Mouse (Mus musculus): ENCODE data around the gene Zfyve1. TPM values are rescaled to one million over a fixed set of nuclear protein-coding genes. Genes with fewer than 3 reads are reported as not detected.
A peak's percentile ranks its signal among the peaks of the same experiment; 100 is the strongest.
"Not testable (repeated sequence)": the region's sequence is repeated elsewhere in the genome, so short reads cannot be mapped to it uniquely, and the experiment has no call there.

Gene Zfyve1
- polyA plus RNA-seq, 1 experiment from 2014 or later, result 16.6 TPM

DNA sequence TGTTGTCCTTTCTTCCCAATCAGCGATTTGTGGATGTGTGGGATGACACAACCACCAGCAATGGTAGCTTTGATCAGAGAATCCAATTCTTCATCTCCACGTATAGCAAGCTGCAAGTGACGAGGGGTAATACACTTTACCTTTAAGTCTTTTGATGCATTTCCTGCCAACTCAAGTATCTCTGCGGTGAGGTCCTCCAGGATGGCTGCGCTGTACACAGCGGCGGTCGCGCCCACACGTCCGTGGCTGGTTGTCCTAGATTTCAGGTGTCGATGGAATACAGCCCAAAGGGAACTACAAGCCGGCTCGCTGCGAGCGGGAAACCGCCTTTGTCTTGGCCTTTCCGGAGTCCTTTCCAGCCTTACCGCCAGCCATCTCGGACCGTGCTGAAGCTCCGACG lies 23.7 kb upstream of the Zfyve1 start:
- ATAC-seq (ENCODE audit: insufficient read depth, low FRiP score); H3K27me3 ChIP-seq (ENCODE audit: control insufficient read depth, insufficient read depth, low read length); H3K27ac ChIP-seq (ENCODE audit: low read length); H3K9me3 ChIP-seq (replicated peaks; ENCODE audit: control insufficient read depth, low read length); H3K36me3 ChIP-seq (ENCODE audit: control insufficient read depth, insufficient read depth, low read length); H3K9ac ChIP-seq (ENCODE audit: low read length); H3K4me1 ChIP-seq (ENCODE audit: control insufficient read depth, insufficient read depth, low read length); H3K4me2 ChIP-seq (ENCODE audit: low read depth, low read length); H3K4me3 ChIP-seq (replicated peaks; ENCODE audit: low read length): not testable (repeated sequence)
- 54% methylated on average over 23 of the region's 23 CpGs for WGBS

DNA sequence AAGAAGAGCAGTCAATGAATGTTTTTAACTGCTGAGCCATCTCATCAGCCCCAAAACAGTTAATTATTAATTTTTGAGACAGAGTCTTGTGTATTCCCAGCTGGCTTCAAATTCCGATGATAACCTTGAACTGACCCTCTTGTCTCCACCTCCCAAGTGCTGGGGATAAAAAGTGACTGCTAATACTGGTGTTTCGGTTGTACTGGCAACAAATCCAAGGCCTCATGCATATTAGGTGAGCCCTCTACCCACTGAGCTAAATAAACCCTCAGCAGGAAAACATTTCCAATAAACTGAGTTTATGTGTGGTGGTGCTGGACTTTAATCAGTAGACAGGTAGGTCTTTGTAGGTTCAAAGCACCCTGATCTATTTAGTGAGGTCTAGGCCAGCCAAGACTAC lies 22.0 kb upstream of the Zfyve1 start:
- Histone ChIP-seq H3K4me2 (ENCODE audit: low read depth, low read length) (no peak overlapping the region), H3K9ac (ENCODE audit: low read length) (no peak overlapping the region), H3K4me3 (replicated peaks; ENCODE audit: low read length) (no peak overlapping the region), H3K9me3 (replicated peaks; ENCODE audit: control insufficient read depth, low read length) (no peaks in the 10 kb centered on the region), H3K27ac (ENCODE audit: low read length) (no peak overlapping the region), H3K36me3 (ENCODE audit: control insufficient read depth, insufficient read depth, low read length) (no peaks in the 10 kb centered on the region), H3K27me3 (ENCODE audit: control insufficient read depth, insufficient read depth, low read length) (no peaks in the 10 kb centered on the region), H3K4me1 (ENCODE audit: control insufficient read depth, insufficient read depth, low read length) (no peaks in the 10 kb centered on the region)
- 75% methylated on average over 2 of the region's 2 CpGs for WGBS
- ATAC-seq (ENCODE audit: insufficient read depth, low FRiP score), result no peak

GRCm38 (mm10) chr12:83617261-83617660 lies 20.2 kb upstream of the Zfyve1 start:
- Histone ChIP-seq H3K36me3 (ENCODE audit: control insufficient read depth, insufficient read depth, low read length) (no peaks in the 10 kb centered on the region), H3K4me1 (ENCODE audit: control insufficient read depth, insufficient read depth, low read length) (no peaks in the 10 kb centered on the region), H3K9ac (ENCODE audit: low read length) (no peak overlapping the region), H3K4me2 (ENCODE audit: low read depth, low read length) (no peak overlapping the region), H3K27ac (ENCODE audit: low read length) (no peak overlapping the region), H3K4me3 (replicated peaks; ENCODE audit: low read length) (no peak overlapping the region), H3K9me3 (replicated peaks; ENCODE audit: control insufficient read depth, low read length) (no peaks in the 10 kb centered on the region), H3K27me3 (ENCODE audit: control insufficient read depth, insufficient read depth, low read length) (no peaks in the 10 kb centered on the region)
- no peak for ATAC-seq (ENCODE audit: insufficient read depth, low FRiP score)
- WGBS, result 89% methylated on average over 5 of the region's 5 CpGs

- not testable (repeated sequence) for H3K27me3 ChIP-seq (ENCODE audit: control insufficient read depth, insufficient read depth, low read length); H3K9ac ChIP-seq (ENCODE audit: low read length); H3K4me3 ChIP-seq (replicated peaks; ENCODE audit: low read length); H3K4me1 ChIP-seq (ENCODE audit: control insufficient read depth, insufficient read depth, low read length); H3K9me3 ChIP-seq (replicated peaks; ENCODE audit: control insufficient read depth, low read length); H3K4me2 ChIP-seq (ENCODE audit: low read depth, low read length); H3K27ac ChIP-seq (ENCODE audit: low read length); ATAC-seq (ENCODE audit: insufficient read depth, low FRiP score); H3K36me3 ChIP-seq (ENCODE audit: control insufficient read depth, insufficient read depth, low read length)
- 93% methylated on average over 2 of the region's 2 CpGs for WGBS
These were observed 9.4 kb upstream of the Zfyve1 start for GRCm38 (mm10) chr12:83606411-83606810.

DNA sequence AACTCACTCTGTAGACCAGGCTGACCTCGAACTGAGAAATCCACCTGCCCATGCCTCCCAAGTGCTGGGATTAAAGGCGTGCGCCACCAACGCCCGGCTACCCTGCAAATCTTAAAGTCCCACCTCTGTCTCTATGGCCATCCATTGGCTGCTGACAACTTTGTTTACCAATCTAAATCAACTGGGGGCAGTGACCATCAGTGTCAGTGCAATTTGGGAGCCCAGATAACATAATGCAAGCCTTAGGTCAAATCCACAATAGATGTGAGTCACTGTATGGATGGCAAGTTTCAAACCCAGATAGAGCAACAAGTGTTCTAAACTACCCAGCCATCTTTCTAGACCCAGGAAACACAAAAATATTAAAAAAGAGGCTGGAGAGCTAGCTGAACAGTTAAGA lies 5.3 kb upstream of the Zfyve1 start:
- Histone ChIP-seq H3K9ac (ENCODE audit: low read length) (no peak overlapping the region), H3K9me3 (replicated peaks; ENCODE audit: control insufficient read depth, low read length) (no peaks in the 10 kb centered on the region), H3K4me3 (replicated peaks; ENCODE audit: low read length) (no peak overlapping the region), H3K4me2 (ENCODE audit: low read depth, low read length) (no peak overlapping the region), H3K4me1 (ENCODE audit: control insufficient read depth, insufficient read depth, low read length) (no peaks in the 10 kb centered on the region), H3K27ac (ENCODE audit: low read length) (no peak overlapping the region), H3K36me3 (ENCODE audit: control insufficient read depth, insufficient read depth, low read length) (no peaks in the 10 kb centered on the region), H3K27me3 (ENCODE audit: control insufficient read depth, insufficient read depth, low read length) (no peaks in the 10 kb centered on the region)
- no peak for ATAC-seq (ENCODE audit: insufficient read depth, low FRiP score)
- 84% methylated on average over 5 of the region's 5 CpGs for WGBS

- no peak for ATAC-seq (ENCODE audit: insufficient read depth, low FRiP score)
- WGBS, result 74% methylated on average over 2 of the region's 2 CpGs
- Histone ChIP-seq H3K27me3 (ENCODE audit: control insufficient read depth, insufficient read depth, low read length) (no peaks in the 10 kb centered on the region), H3K9me3 (replicated peaks; ENCODE audit: control insufficient read depth, low read length) (no peaks in the 10 kb centered on the region), H3K4me1 (ENCODE audit: control insufficient read depth, insufficient read depth, low read length) (no peaks in the 10 kb centered on the region), H3K4me3 (replicated peaks; ENCODE audit: low read length) (no peak overlapping the region), H3K4me2 (ENCODE audit: low read depth, low read length) (no peak overlapping the region), H3K27ac (ENCODE audit: low read length) (no peak overlapping the region), H3K36me3 (ENCODE audit: control insufficient read depth, insufficient read depth, low read length) (no peaks in the 10 kb centered on the region; the same call in 1 of the 2 replicates), H3K9ac (ENCODE audit: low read length) (no peak overlapping the region)
These were observed 859 bp upstream of the Zfyve1 start for GRCm38 (mm10) chr12:83597881-83598280.

DNA sequence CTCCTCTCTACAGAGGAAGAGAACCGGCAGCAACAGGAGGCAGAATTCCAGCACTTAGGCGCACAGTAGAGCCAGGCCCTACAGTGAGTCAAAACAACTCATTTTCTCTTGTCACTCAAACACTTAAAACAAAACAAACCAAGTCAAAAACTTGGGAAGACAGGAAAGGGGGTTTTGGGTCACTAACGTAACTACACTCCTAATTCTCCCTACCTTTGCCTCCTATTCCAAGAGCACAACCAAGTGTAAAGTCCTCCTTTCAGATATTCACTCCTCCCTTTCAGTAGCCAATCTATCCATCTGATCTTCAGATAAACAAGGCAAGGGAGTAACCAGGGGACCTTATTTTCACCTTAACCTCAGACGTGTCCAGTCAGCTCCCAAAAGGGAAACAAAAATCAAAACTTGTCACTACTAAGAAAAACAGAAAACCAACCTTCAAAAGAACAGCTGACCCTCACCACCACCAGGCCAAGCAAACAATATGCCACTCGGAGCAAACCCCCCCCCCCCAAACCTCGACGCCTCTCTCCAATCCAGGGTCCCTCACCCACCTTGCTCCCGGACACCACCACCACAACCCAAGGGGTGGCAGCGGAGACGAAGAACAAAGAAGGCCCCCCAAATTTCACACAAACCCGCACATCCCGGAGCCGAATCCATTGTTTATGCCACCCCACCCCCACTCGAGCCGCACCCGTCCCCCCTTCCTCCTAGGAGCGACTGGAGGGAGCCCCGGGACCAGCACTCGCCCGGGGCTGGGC lies 649 bp downstream of the Zfyve1 start:
- Histone ChIP-seq H3K4me2 (ENCODE audit: low read depth, low read length) (peak overlapping the region; percentile 66), H3K9me3 (replicated peaks; ENCODE audit: control insufficient read depth, low read length) (no peaks in the 10 kb centered on the region), H3K4me1 (ENCODE audit: control insufficient read depth, insufficient read depth, low read length) (no peaks in the 10 kb centered on the region), H3K27me3 (ENCODE audit: control insufficient read depth, insufficient read depth, low read length) (no peaks in the 10 kb centered on the region), H3K36me3 (ENCODE audit: control insufficient read depth, insufficient read depth, low read length) (no peaks in the 10 kb centered on the region; the same call in 1 of the 2 replicates), H3K9ac (ENCODE audit: low read length) (peak overlapping the region; percentile 88), H3K27ac (ENCODE audit: low read length) (peak overlapping the region; percentile 81), H3K4me3 (replicated peaks; ENCODE audit: low read length) (peak overlapping the region; percentile 78)
- ATAC-seq (ENCODE audit: insufficient read depth, low FRiP score), result no peak
- WGBS, result 2% methylated on average over 19 of the region's 20 CpGs

DNA sequence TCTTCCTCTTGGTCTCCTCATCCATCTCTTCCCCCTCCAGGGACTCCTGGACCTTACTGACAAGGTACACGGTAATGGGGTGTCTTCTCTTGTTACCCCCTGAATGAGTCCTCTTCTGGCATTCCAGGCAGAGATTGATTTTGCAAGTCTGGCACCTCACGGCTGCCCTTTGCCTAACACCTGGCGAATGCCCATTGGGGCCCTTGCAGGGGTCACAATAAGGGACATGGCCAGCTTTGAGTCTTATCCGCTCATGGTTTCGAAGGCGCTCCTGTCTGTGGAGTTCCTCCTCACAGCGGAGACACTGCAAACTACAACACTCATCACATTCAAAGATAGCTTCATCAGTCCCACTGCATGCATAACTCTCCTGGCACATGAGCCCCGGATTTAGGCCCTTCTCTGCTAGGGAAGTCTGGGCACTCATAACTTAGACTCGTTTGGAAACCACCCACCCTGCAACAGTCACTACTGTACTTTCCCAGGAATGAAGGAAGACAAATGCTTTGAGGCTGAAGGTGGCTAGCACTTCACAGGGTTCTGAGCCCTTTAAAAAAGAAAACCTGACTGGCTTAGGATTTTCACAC lies 2.5 kb downstream of the Zfyve1 start:
- 88% methylated on average over 9 of the region's 9 CpGs for WGBS
- ATAC-seq (ENCODE audit: insufficient read depth, low FRiP score), result no peak
- no peak overlapping the region for H3K27ac ChIP-seq (ENCODE audit: low read length)
- no peaks in the 10 kb centered on the region for H3K27me3 ChIP-seq (ENCODE audit: control insufficient read depth, insufficient read depth, low read length)
- no peak overlapping the region for H3K4me2 ChIP-seq (ENCODE audit: low read depth, low read length)
- no peak overlapping the region for H3K4me3 ChIP-seq (replicated peaks; ENCODE audit: low read length)
- no peak overlapping the region for H3K9ac ChIP-seq (ENCODE audit: low read length)
- H3K4me1 ChIP-seq (ENCODE audit: control insufficient read depth, insufficient read depth, low read length), result no peaks in the 10 kb centered on the region
- H3K36me3 ChIP-seq (ENCODE audit: control insufficient read depth, insufficient read depth, low read length), result no peaks in the 10 kb centered on the region; the same call in 1 of the 2 replicates
- no peaks in the 10 kb centered on the region for H3K9me3 ChIP-seq (replicated peaks; ENCODE audit: control insufficient read depth, low read length)

DNA sequence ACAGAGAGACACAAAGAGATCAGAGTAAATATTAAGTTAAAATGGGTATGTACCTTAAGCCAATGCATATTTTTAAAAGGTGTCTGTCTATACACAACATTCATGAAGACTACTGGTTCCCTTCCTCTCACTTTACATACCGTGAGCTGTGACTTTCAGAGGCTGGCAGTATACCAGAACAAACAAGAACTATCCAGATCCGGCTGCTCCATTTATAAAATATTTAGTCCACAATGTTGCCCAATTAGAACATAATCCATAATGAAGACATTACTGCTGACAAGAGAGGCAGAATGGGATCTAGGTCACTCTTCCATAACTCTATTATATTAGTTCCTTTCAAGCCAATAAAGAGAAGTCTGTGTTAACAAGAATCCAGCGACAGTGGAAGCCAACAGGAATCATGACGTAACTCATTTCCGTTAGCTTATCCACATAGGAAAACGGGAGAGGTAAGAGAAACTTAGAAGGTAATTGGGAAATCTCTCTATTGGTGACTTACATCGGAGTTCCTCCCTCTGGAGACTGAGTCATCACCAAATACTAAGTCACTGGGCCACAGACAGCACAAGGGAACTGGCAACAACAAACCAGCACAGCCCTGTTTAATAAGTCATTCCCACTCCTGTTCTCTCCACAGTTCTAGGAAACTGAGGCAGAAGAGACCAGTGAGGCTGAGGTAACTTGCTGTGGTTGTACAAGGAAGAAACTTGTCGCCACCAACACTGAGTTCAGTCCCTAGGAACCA lies 5.1 kb downstream of the Zfyve1 start:
- peaks cover 3% of the 10 kb centered on the region; the same call in 1 of the 2 replicates for H3K36me3 ChIP-seq (ENCODE audit: control insufficient read depth, insufficient read depth, low read length)

More for the DNA sequence above, 5.1 kb downstream of the Zfyve1 start:
- WGBS, result 87% methylated on average over 8 of the region's 8 CpGs
- Histone ChIP-seq H3K4me2 (ENCODE audit: low read depth, low read length) (no peak overlapping the region), H3K27ac (ENCODE audit: low read length) (no peak overlapping the region), H3K9ac (ENCODE audit: low read length) (no peak overlapping the region), H3K4me3 (replicated peaks; ENCODE audit: low read length) (no peak overlapping the region), H3K4me1 (ENCODE audit: control insufficient read depth, insufficient read depth, low read length) (no peaks in the 10 kb centered on the region), H3K9me3 (replicated peaks; ENCODE audit: control insufficient read depth, low read length) (no peaks in the 10 kb centered on the region), H3K27me3 (ENCODE audit: control insufficient read depth, insufficient read depth, low read length) (no peaks in the 10 kb centered on the region)
- ATAC-seq (ENCODE audit: insufficient read depth, low FRiP score), result no peak

All from stomach, embryonic 16.5 days (tissue).